Mouse (Mus musculus) megakaryocyte, embryonic 14.5 days (primary cell): ENCODE measurements at regions not wholly inside any gene's neighbourhood (a gene's known extent, or its start where the extent isn't known, plus 50 kb on each side); places are given as distances from the start of the nearest gene placed in this dataset.

Experiments used
- FLI1 ChIP-seq: IDR thresholded peaks from 2 replicates; pipeline ENCODE4 v1.6.1; 2012; ENCODE audit warnings: low read length, inconsistent platforms, mixed read lengths
- GATA1 ChIP-seq: IDR thresholded peaks from 3 replicates; pipeline ENCODE4 v1.6.1; 2012; ENCODE audit warnings: mixed read lengths, low read length, inconsistent platforms, borderline replicate concordance

DNA sequence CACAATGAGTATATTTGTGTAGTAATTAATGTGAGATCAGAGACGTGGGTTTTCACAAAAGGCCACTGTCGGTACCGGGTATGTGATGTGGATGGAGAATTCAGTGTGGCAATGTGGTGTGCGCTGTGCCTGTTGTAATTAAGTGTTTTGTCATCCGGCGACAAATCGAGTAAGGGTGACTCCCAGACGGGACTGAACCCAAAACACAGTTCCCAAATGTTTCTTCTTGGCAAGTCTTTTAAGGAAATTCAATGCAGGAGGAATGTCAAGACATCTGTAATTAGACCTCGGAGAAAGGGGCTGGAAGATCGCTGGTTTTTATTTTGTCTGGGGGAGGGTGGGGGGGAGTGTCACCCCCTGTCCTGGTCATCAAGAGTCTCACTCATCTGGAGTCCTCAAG is 72.3 kb upstream of the Tbx3 start:
- TF ChIP-seq GATA1 (no peak), FLI1 (no peak)
